In genomic region chr6:4544554-4544953, GRCm38 (mm10) we compare ENCODE assay signal across 10 mouse cellular contexts. TPM values are rescaled to one million over a fixed set of nuclear protein-coding genes. Genes with fewer than 3 reads are reported as not detected.
DNase-seq lines count a peak whose midpoint lies in the region; ATAC-seq and TF ChIP-seq lines count a peak whose summit lies in the region.
"Had no signal": no experiment of that assay in that cellular context is flagged by ENCODE, and none has a peak within 500 bp of the region (broad histone marks: within the 10 kb centered on the region; RNA-seq: fewer than 3 reads in every experiment).

No protein-coding gene starts in this region.

- peak; percentile 49 for TF ChIP-seq RAD21 in CH12.LX (IDR thresholded peaks at IDR 0.05; ENCODE audit: low read depth, low read length)

- WGBS in hindbrain, embryonic 10.5 days, result 51% methylated on average over 6 of the region's 6 CpGs
- 50% methylated on average over 6 of the region's 6 CpGs for WGBS in hindbrain, embryonic 13.5 days
- WGBS in liver, embryonic 14.5 days (ENCODE audit: insufficient replicate concordance), result 26% methylated on average over 6 of the region's 6 CpGs
- WGBS in neural tube, embryonic 15.5 days, result 46% methylated on average over 6 of the region's 6 CpGs

- H3K27ac ChIP-seq in hindbrain, embryonic 10.5 days, result no peak overlapping the region
- no peak overlapping the region for H3K27ac ChIP-seq in hindbrain, embryonic 13.5 days
- no peak overlapping the region for H3K27ac ChIP-seq in CH12.LX (ENCODE audit: insufficient read depth, low read depth)
- H3K27ac ChIP-seq in liver, embryonic 14.5 days, result no peak overlapping the region
- no peak overlapping the region for H3K27ac ChIP-seq in neural tube, embryonic 15.5 days (replicated peaks)
- H3K27ac ChIP-seq: embryonic facial prominence, embryonic 15.5 days; stomach, embryonic 15.5 days had no signal

- no peak for TF ChIP-seq POLR2A in CH12.LX (IDR thresholded peaks at IDR 0.05; ENCODE audit: low read depth, low read length)

- H3K4me2 ChIP-seq in hindbrain, embryonic 13.5 days, result no peak overlapping the region
- H3K4me2 ChIP-seq in CH12.LX (ENCODE audit: insufficient read depth, low read depth, poor library complexity, severe bottlenecking), result no peak overlapping the region
- H3K4me2 ChIP-seq in liver, embryonic 14.5 days (ENCODE audit: low read depth), result no peak overlapping the region
- H3K4me2 ChIP-seq in neural tube, embryonic 15.5 days, result no peak overlapping the region
- H3K4me2 ChIP-seq: embryonic facial prominence, embryonic 15.5 days; stomach, embryonic 15.5 days had no signal

- no peaks in the 10 kb centered on the region; the same call in 1 of the 2 replicates for H3K36me3 ChIP-seq in hindbrain, embryonic 10.5 days
- H3K36me3 ChIP-seq in hindbrain, embryonic 13.5 days, result no peaks in the 10 kb centered on the region
- H3K36me3 ChIP-seq in CH12.LX (replicated peaks in 1 of 2; ENCODE audit: control insufficient read depth in 1 of 2, insufficient read depth in 1 of 2, low read length in 1 of 2), result no peaks in the 10 kb centered on the region
- H3K36me3 ChIP-seq in liver, embryonic 14.5 days (replicated peaks; ENCODE audit: control insufficient read depth, insufficient read depth, low read depth), result no peaks in the 10 kb centered on the region
- no peaks in the 10 kb centered on the region for H3K36me3 ChIP-seq in neural tube, embryonic 15.5 days

- no peak for ATAC-seq in hindbrain, embryonic 13.5 days (ENCODE audit: low FRiP score)
- ATAC-seq in liver, embryonic 14.5 days (ENCODE audit: insufficient read depth), result no peak
- ATAC-seq in neural tube, embryonic 15.5 days (ENCODE audit: low FRiP score), result no peak

- dilution Hi-C loops in CH12.LX (cut with MboI; ENCODE audit: extremely low pct_ligation_motif_present, extremely low pct_unique_long_range_greater_than_20kb, low sequenced_read_pairs), result no loop called here

- H3K4me3 ChIP-seq in hindbrain, embryonic 10.5 days, result no peak overlapping the region
- no peak overlapping the region for H3K4me3 ChIP-seq in hindbrain, embryonic 13.5 days
- no peak overlapping the region for H3K4me3 ChIP-seq in CH12.LX (replicated peaks in 1 of 3; ENCODE audit: low read depth in 2 of 3, low read length in 2 of 3, poor library complexity in 1 of 3)
- no peak overlapping the region for H3K4me3 ChIP-seq in liver, embryonic 14.5 days (ENCODE audit: insufficient read depth in 1 of 2, low read depth in 2 of 2, low read length in 2 of 2)
- no peak overlapping the region for H3K4me3 ChIP-seq in neural tube, embryonic 15.5 days (replicated peaks)
- H3K4me3 ChIP-seq: embryonic facial prominence, embryonic 15.5 days; stomach, embryonic 15.5 days had no signal

- H3K4me1 ChIP-seq in hindbrain, embryonic 10.5 days (replicated peaks), result peaks cover 5% of the 10 kb centered on the region; the same call in 1 of the 2 replicates
- no peaks in the 10 kb centered on the region for H3K4me1 ChIP-seq in hindbrain, embryonic 13.5 days (replicated peaks)
- peaks cover 0 to 3% of the 10 kb centered on the region in 2 experiments; a peak in 2 of 4 replicates for H3K4me1 ChIP-seq in CH12.LX (ENCODE audit: control insufficient read depth in 1 of 2, insufficient read depth in 2 of 2)
- H3K4me1 ChIP-seq in liver, embryonic 14.5 days (replicated peaks; ENCODE audit: control insufficient read depth in 2 of 2, insufficient read depth in 2 of 2, low read length in 1 of 2), result no peaks in the 10 kb centered on the region
- no peaks in the 10 kb centered on the region for H3K4me1 ChIP-seq in neural tube, embryonic 15.5 days
- H3K4me1 ChIP-seq: embryonic facial prominence, embryonic 15.5 days; stomach, embryonic 15.5 days had no signal

- no peaks in the 10 kb centered on the region for H3K79me2 ChIP-seq in CH12.LX (replicated peaks; ENCODE audit: control insufficient read depth, extremely low read depth, insufficient read depth, poor library complexity, severe bottlenecking)

- TF ChIP-seq CTCF in CH12.LX (conservative IDR thresholded peaks at IDR 0.05 in 1 of 2, IDR thresholded peaks at IDR 0.05 in 1 of 2; ENCODE audit: low read depth in 2 of 2, low read length in 2 of 2), result peak; percentile 40 to 78; a peak in 3 of 4 replicates
- TF ChIP-seq CTCF in liver, embryonic 14.5 days (IDR thresholded peaks at IDR 0.05; ENCODE audit: low read depth), result peak; percentile 62

- H3K9me3 ChIP-seq in hindbrain, embryonic 10.5 days, result no peaks in the 10 kb centered on the region
- no peaks in the 10 kb centered on the region for H3K9me3 ChIP-seq in hindbrain, embryonic 13.5 days
- no peaks in the 10 kb centered on the region for H3K9me3 ChIP-seq in CH12.LX (replicated peaks; ENCODE audit: low read length)
- no peaks in the 10 kb centered on the region for H3K9me3 ChIP-seq in liver, embryonic 14.5 days (ENCODE audit: control insufficient read depth, low read length)
- H3K9me3 ChIP-seq in neural tube, embryonic 15.5 days (replicated peaks), result no peaks in the 10 kb centered on the region
- H3K9me3 ChIP-seq: embryonic facial prominence, embryonic 15.5 days; stomach, embryonic 15.5 days had no signal

- in situ Hi-C loops in CH12.LX (cut with MboI; ENCODE audit: low pct_ligation_motif_present, low pct_unique_long_range_greater_than_20kb, low sequenced_read_pairs), result loop anchor here (10.0 kb wide), 1 partner anchor 130 kb away; no protein-coding TSS in a partner anchor

- no peaks in the 10 kb centered on the region for H3K27me3 ChIP-seq in hindbrain, embryonic 10.5 days (ENCODE audit: insufficient read depth, poor library complexity, severe bottlenecking)
- H3K27me3 ChIP-seq in hindbrain, embryonic 13.5 days, result no peaks in the 10 kb centered on the region
- H3K27me3 ChIP-seq in CH12.LX (replicated peaks), result no peaks in the 10 kb centered on the region
- no peaks in the 10 kb centered on the region for H3K27me3 ChIP-seq in liver, embryonic 14.5 days (ENCODE audit: control insufficient read depth, insufficient read depth, low read length)
- no peaks in the 10 kb centered on the region for H3K27me3 ChIP-seq in neural tube, embryonic 15.5 days (replicated peaks)
- H3K27me3 ChIP-seq: embryonic facial prominence, embryonic 15.5 days; stomach, embryonic 15.5 days had no signal

- H3K9ac ChIP-seq in hindbrain, embryonic 13.5 days, result no peak overlapping the region
- H3K9ac ChIP-seq in CH12.LX (ENCODE audit: insufficient read depth, low read depth), result no peak overlapping the region
- no peak overlapping the region for H3K9ac ChIP-seq in liver, embryonic 14.5 days (replicated peaks)
- no peak overlapping the region for H3K9ac ChIP-seq in neural tube, embryonic 15.5 days (replicated peaks)
- H3K9ac ChIP-seq: embryonic facial prominence, embryonic 15.5 days; stomach, embryonic 15.5 days had no signal

- DNase-seq in hindbrain, embryonic 10.5 days (ENCODE audit: low spot score), result peak; percentile 36
- peak; percentile 54 for DNase-seq in CH12.LX (ENCODE audit: extremely low read depth)
- peak; percentile 18 for DNase-seq in adrenal gland, postnatal 25 days
- peak; percentile 59 for DNase-seq in gastrocnemius, postnatal 10 days
- peak in 1 of 3 experiments; percentile 16 for DNase-seq in liver, embryonic 14.5 days (ENCODE audit: low read depth in 3 of 3, low spot score in 3 of 3)
- DNase-seq in testis, postnatal 14 days (ENCODE audit: low spot score), result peak; percentile 56

- TF ChIP-seq EP300 in CH12.LX (IDR thresholded peaks at IDR 0.05; ENCODE audit: low read length), result no peak
- TF ChIP-seq EP300 in liver, embryonic 14.5 days (IDR thresholded peaks at IDR 0.05; ENCODE audit: low read depth), result no peak

TF ChIP-seq in CH12.LX, 34 proteins besides CTCF, POLR2A, EP300 and RAD21:
- TF ChIP-seq E2F4 (IDR thresholded peaks at IDR 0.05; ENCODE audit: insufficient replicate concordance, low read depth, low read length), result no peak
- TF ChIP-seq SMC3 (IDR thresholded peaks at IDR 0.05; ENCODE audit: low read depth, low read length), result peak; percentile 45

RNA-seq across cellular contexts. Expression of gene Col1a2, which starts 39.9 kb away (rescaled TPM):
- polyA plus RNA-seq in hindbrain, embryonic 10.5 days (2016; fragmentation: Nextera tagmentation; extraction: Ambion mirVana), result 99.8 and 130 TPM in 2 replicates
- polyA plus RNA-seq in hindbrain, embryonic 13.5 days (2015; fragmentation: Nextera tagmentation; extraction: Ambion mirVana), result 142 and 188 TPM in 2 replicates
- 0.04 TPM in 1 of 2 replicates, not detected in the other for total RNA-seq in CH12.LX (2012; rRNA removed)
- total RNA-seq in CH12.LX (2014; rRNA removed), result 0.12 TPM in 1 of 2 replicates, not detected in the other
- polyA plus RNA-seq in CH12.LX (2012; ENCODE audit: insufficient read length, low read depth), result not detected in 2 replicates
- total RNA-seq in adrenal gland, postnatal 25 days (2021), result 92.1 and 93.5 TPM in 2 replicates
- 1,000 to 10,000 TPM; 2,936 to 4,479 TPM for total RNA-seq in gastrocnemius, postnatal 10 days (2021)
- polyA plus RNA-seq in liver, embryonic 14.5 days (2012; rRNA removed), result 8.4 and 16.2 TPM in 2 replicates
- polyA plus RNA-seq in liver, embryonic 14.5 days (2014; fragmentation: Nextera tagmentation; extraction: Ambion mirVana), result 22.8 and 28.4 TPM in 2 replicates
- 239 and 261 TPM in 2 replicates for polyA plus RNA-seq in neural tube, embryonic 15.5 days (2015; fragmentation: Nextera tagmentation; extraction: Ambion mirVana)

RNA-seq across cellular contexts. Expression of gene Casd1, which starts 56.1 kb away (rescaled TPM):
- polyA plus RNA-seq in hindbrain, embryonic 10.5 days (2016; fragmentation: Nextera tagmentation; extraction: Ambion mirVana), result 33.8 and 36.4 TPM in 2 replicates
- polyA plus RNA-seq in hindbrain, embryonic 13.5 days (2015; fragmentation: Nextera tagmentation; extraction: Ambion mirVana), result 38.1 and 39.4 TPM in 2 replicates
- 13.1 and 13.9 TPM in 2 replicates for total RNA-seq in CH12.LX (2012; rRNA removed)
- total RNA-seq in CH12.LX (2014; rRNA removed), result 38.2 and 42.7 TPM in 2 replicates
- polyA plus RNA-seq in CH12.LX (2012; ENCODE audit: insufficient read length, low read depth), result 16.7 and 30.4 TPM in 2 replicates
- 39.9 and 41.9 TPM in 2 replicates for total RNA-seq in adrenal gland, postnatal 25 days (2021)
- 10 to 100 TPM; 30.1 to 34.6 TPM for total RNA-seq in gastrocnemius, postnatal 10 days (2021)
- 6.6 and 7.7 TPM in 2 replicates for polyA plus RNA-seq in liver, embryonic 14.5 days (2012; rRNA removed)
- 7.5 and 8.0 TPM in 2 replicates for polyA plus RNA-seq in liver, embryonic 14.5 days (2014; fragmentation: Nextera tagmentation; extraction: Ambion mirVana)
- polyA plus RNA-seq in neural tube, embryonic 15.5 days (2015; fragmentation: Nextera tagmentation; extraction: Ambion mirVana), result 39.3 and 43.3 TPM in 2 replicates
